Mouse (Mus musculus) Muller cell, postnatal 12 days (primary cell): ENCODE results near the gene Nt5m.

Source experiments
- DNase-seq: peaks from one replicate; pipeline ENCODE4 v3.0.0-alpha.2; 2015; ENCODE audit errors: inconsistent ontology term

The Nt5m gene

GRCm38 (mm10) chr11:59839459-59840126, 346 bp downstream of the Nt5m start, which contains the start of gene Cops3:
TSS of gene Cops3 (minus strand) at chr11:59839838.
- peak; percentile 98 for DNase-seq

DNA sequence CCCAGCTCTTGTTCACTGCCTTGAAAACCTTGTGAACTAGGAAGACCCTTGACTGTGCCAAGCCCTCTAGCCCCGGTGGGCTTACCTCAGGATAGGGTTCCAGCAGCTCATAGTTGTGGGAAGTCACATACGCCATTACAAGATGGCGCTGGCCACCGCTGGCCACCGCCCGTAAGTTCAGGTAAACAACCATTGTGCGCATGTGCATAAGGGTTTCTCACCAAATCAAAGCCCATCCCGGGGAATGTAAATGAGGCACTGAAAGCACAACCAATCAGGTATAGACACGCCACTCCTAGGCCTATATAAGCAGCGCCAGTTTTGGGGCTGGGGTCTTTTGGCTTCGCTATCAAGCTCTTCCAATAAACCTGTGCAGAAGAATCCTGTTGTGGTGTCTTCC, 7.1 kb downstream of the Nt5m start:
- no peak for DNase-seq

DNA sequence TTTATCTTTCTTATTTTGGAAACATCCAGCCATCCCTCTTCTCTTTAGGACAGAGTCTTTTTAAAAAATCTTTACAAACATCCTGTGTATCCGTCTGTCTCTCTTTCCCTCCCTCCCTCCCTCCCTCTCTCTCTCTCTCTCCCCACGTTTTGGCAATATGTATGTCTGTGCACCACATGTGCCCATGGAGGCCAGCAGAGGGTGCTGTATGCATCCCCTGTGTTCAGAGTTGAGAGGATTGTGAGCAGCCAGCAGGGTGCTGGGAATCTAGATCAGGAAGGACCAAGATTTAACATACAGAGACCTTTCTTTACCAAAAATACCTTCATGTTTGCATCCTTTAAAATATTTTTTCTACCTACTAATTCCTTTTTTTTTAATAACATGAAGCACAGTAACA, 7.9 kb downstream of the Nt5m start:
- peak; percentile 49 for DNase-seq

GRCm38 (mm10) chr11:59847891-59848884, 8.9 kb downstream of the Nt5m start:
- DNase-seq, result peak; percentile 77

DNA sequence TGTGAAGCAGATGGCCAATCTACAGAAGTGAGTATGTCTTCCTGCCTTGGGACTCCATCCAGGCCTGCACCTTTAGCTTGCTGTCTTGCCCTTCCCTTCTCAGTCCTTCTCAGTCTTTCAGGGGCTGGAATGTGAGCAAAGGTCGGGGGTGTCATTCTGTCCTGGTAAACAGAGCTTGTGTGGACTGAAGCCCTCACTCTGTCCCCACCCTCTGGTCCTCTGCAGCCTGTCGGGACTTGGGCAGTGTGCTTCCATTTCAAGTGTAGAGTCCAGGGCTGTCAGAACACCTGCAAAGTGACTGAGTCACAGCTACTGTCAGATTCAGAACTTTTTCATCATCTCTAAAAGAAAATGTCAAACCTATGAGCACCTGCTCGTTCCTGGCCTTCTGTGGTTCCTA, 13.6 kb downstream of the Nt5m start:
- DNase-seq, result no peak

GRCm38 (mm10) chr11:59860467-59860866, 21.2 kb downstream of the Nt5m start:
- no peak for DNase-seq

DNA sequence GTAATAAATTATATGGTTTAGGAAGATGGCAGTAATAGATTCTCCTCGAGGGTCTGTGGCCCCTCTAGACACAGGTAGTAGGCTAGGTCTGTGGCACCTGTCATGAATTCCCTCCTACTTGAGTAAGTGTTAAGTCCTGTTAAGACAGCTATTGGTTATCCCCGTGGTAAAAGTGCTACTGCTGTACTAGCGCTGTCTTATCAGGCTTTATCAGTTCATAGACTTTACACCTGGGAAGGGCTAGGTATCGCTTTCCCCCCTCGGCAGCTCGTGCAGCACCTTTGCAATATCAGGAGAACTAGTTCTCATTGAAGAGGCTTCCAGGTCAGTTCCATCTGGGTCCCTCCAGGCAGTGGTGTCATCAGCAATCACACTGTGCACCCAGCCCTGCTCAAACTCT, 25.1 kb downstream of the Nt5m start:
- no peak for DNase-seq

- DNase-seq, result no peak
Observed at GRCm38 (mm10) chr11:59872124-59872523, 32.9 kb downstream of the Nt5m start.

DNA sequence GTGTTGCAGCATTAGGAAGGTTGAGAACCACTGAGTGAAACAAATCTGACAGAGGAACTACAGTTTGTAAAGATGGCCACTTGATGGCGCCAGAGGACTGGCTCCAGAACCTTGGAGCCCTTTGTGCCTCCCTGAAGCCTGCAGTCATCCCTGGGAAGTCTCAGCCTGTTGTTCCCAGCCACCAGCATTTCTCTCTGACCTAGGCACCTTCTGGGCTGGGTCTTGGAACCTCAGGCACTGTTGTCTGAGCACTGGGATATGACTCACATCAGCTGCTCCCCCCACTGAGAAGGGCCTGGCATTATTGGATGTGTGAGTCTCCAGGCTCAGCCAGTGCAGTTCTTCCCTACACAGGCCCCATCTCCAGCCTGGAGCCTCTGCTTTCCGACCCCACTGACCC, 40.8 kb downstream of the Nt5m start:
- peak; percentile 76 for DNase-seq

DNA sequence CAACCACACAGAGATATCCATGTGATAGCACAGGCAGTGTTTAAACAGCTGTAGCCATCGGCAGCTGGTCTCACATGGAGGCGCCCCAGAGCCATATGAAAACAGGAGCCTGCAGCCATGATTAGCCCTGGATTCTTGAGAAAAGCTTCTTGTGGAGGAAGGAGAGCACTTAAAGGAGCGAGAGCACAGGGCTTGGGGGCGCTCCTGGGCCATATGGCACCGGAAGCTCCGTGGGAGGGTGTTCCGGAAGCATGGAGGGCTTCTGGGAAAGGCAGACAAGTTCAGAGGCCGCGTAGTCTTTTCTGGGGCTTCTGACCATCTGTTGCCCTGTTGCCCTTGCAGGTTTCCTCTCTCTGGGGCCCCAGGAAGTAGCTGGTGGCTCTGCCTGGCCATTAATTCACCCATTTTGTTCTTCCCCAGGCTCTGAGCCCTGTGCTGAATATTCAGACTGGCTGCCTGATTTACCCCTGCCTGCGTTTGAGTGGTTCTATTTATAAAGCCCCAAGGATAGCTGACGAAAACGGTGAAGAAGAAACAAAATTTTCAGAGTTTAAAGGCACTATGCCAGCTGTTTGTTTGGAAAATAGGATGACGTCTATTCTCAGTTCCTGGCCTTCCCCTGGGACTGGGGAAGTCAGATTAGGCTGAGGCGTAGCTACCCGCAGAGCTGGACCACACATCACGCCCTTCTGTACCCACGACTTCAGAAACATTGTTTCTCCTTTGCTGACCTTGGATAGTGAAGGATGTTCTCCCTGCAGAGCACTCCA, 46.2 kb downstream of the Nt5m start:
- DNase-seq, result no peak

- DNase-seq, result no peak
Observed at GRCm38 (mm10) chr11:59886952-59887351, 47.7 kb downstream of the Nt5m start.

DNA sequence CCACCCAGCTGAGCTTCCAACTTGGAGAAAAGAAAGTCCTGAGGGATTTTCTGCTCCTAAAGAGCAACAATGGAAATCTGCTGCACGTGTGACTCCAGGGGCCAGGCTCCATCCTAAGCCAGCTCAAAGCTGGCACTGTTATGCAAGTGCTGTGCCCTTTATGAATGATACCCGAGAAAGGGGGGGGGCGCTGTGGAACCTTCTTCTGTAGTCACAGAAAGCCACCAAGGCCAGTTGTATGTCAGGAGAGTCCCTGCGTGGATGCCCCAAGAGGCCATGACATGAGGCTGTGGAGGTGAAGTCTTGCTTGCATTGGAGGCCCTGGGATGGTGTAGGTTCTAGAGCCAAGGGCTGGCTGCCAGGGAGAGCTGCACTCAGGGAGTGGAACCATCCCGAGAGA, 48.9 kb downstream of the Nt5m start:
- DNase-seq, result no peak

GRCm38 (mm10) chr11:59891854-59892253, 52.6 kb downstream of the Nt5m start:
- peak; percentile 80 for DNase-seq

DNA sequence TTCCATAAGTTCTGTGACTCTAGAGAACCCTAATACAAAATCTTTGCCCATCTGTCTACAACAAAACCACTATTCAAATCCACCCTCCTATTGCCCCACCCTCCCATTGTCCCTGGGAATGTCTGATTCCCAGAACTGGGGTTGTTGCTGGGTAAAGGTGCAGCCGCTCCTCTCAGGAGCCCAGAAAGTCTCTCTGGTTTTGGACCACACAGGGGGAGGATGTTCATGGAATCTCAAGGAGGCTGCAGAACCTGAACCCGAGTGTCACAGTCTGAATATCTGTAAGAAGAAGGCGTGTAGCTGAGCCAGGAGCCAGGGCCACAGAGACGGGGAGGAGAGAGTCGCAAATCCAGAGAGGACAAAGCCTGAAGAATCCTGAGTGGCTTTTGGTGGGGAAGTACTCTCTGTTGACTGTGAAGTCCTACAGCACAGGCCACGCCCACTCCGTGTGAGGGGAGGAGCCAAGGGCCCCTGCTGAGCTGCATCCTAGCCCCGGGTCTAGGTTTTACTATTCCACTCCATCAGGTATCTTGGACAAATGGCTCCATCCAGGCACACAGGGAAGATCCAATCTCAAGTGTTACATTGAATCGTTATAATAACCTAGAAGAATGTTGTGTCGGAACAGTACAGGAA, 54.0 kb downstream of the Nt5m start:
- no peak for DNase-seq

GRCm38 (mm10) chr11:59894916-59895315, 55.7 kb downstream of the Nt5m start:
- no peak for DNase-seq

GRCm38 (mm10) chr11:59895316-59895715, 56.1 kb downstream of the Nt5m start:
- no peak for DNase-seq

- DNase-seq, result peak; percentile 9
Observed at GRCm38 (mm10) chr11:59897981-59898599, 58.8 kb downstream of the Nt5m start.

GRCm38 (mm10) chr11:59899711-59900685, 60.8 kb downstream of the Nt5m start:
- peak; percentile 15 for DNase-seq

GRCm38 (mm10) chr11:59900995-59901394, 61.7 kb downstream of the Nt5m start:
- no peak for DNase-seq
